Comparison of ENCODE assay signal across 21 mouse cellular contexts in the genomic region with DNA sequence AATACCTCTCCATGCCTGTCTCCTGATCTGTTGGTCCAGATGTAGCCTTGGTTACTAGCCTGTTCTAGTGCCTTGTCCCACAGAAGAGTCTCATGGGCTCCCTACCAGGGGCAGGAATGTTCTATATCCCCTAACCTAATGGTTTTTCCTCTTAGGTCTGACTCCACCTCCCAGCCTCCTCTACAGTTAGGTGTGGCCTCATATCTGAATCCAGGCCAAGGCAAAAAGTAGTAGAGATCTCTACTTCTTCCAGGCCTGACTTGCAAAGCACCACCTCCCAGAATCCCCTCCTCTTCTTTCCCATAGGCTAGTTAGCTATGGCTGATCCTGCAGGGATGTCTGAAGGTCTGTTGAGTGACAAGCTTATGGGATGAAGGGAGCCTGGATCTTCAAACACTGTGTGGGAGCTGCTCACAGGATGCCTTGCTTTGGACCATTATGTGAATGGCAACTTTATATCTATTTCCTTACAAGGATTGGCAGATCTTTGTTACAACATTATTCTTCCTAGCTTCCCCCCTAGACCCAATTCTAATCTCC. TPM values are rescaled to one million over a fixed set of nuclear protein-coding genes. Genes with fewer than 3 reads are reported as not detected.
A peak's percentile ranks its signal among the peaks of the same experiment; 100 is the strongest.
DNase-seq lines count a peak whose midpoint lies in the region; ATAC-seq and TF ChIP-seq lines count a peak whose summit lies in the region.
"Had no signal": no experiment of that assay in that cellular context is flagged by ENCODE, and none has a peak within 500 bp of the region (broad histone marks: within the 10 kb centered on the region; RNA-seq: fewer than 3 reads in every experiment).

No protein-coding gene starts in this region.

- no peak overlapping the region for H3K9ac ChIP-seq in heart, embryonic 12.5 days
- H3K9ac ChIP-seq in stomach, embryonic 16.5 days (ENCODE audit: low read length) = no peak overlapping the region
- no peak overlapping the region for H3K9ac ChIP-seq in stomach, postnatal 0 days (ENCODE audit: low read length)
- peak overlapping the region; percentile 58 for H3K9ac ChIP-seq in liver, embryonic 15.5 days
- H3K9ac ChIP-seq: forebrain, embryonic 12.5 days; heart, embryonic 13.5 days had no signal

- TF ChIP-seq CTCF in stomach, postnatal 0 days (IDR thresholded peaks at IDR 0.05; ENCODE audit: low read depth) = no peak

- TF ChIP-seq EP300 in stomach, postnatal 0 days (optimal IDR thresholded peaks at IDR 0.05) = no peak

- no peak for DNase-seq in heart, embryonic 10.5 days (ENCODE audit: low spot score)
- no peak for DNase-seq in stomach, postnatal 0 days (ENCODE audit: low spot score)
- DNase-seq in adrenal gland, postnatal 10 days = no peak
- DNase-seq in spleen, postnatal 14 days (ENCODE audit: low spot score in 2 of 2) = no peak
- no peak for DNase-seq in left cerebral cortex, postnatal 36 days (ENCODE audit: low spot score in 2 of 2)
- DNase-seq: adrenal gland, postnatal 25 days; cerebellum, adult 11-12 months; heart, postnatal 36 days; kidney, postnatal 36 days; thymus, adult 18-20 months; thymus, postnatal 4 days had no signal

- no peak overlapping the region for H3K4me2 ChIP-seq in heart, embryonic 12.5 days
- H3K4me2 ChIP-seq in stomach, embryonic 16.5 days (ENCODE audit: low read depth, low read length) = no peak overlapping the region
- no peak overlapping the region for H3K4me2 ChIP-seq in stomach, postnatal 0 days (replicated peaks; ENCODE audit: low read depth)
- H3K4me2 ChIP-seq in liver, embryonic 15.5 days = peak overlapping the region; percentile 54
- H3K4me2 ChIP-seq: forebrain, embryonic 12.5 days; heart, embryonic 13.5 days had no signal

- no peaks in the 10 kb centered on the region for H3K9me3 ChIP-seq in heart, embryonic 10.5 days
- no peaks in the 10 kb centered on the region for H3K9me3 ChIP-seq in heart, embryonic 12.5 days (replicated peaks)
- no peaks in the 10 kb centered on the region for H3K9me3 ChIP-seq in stomach, embryonic 16.5 days (replicated peaks; ENCODE audit: control insufficient read depth, low read length)
- no peaks in the 10 kb centered on the region for H3K9me3 ChIP-seq in stomach, postnatal 0 days (ENCODE audit: control insufficient read depth, low read length)
- no peaks in the 10 kb centered on the region for H3K9me3 ChIP-seq in liver, embryonic 15.5 days (replicated peaks)
- H3K9me3 ChIP-seq: forebrain, embryonic 12.5 days; heart, embryonic 13.5 days; limb, embryonic 10.5 days had no signal

- intact Hi-C loops in left cerebral cortex, postnatal 36 days (cut with DNase I) = loop anchor here (10.0 kb wide), 1 partner anchor 257 kb away; no protein-coding TSS in a partner anchor

- no peak for ATAC-seq in heart, embryonic 12.5 days (ENCODE audit: insufficient number of reproducible peaks, low FRiP score)
- ATAC-seq in stomach, embryonic 16.5 days (ENCODE audit: insufficient read depth, low FRiP score) = 0 out of 2 replicates have a peak, but pooled peaks have one; percentile 11
- no peak for ATAC-seq in stomach, postnatal 0 days (ENCODE audit: low FRiP score, low TSS enrichment)
- peak; percentile 20 for ATAC-seq in liver, embryonic 15.5 days (ENCODE audit: insufficient read depth)
- ATAC-seq: CD4-positive, CD25-positive, alpha-beta regulatory T cell, adult 4 months; intestine, embryonic 16.5 days had no signal

- H3K4me3 ChIP-seq in heart, embryonic 10.5 days = no peak overlapping the region
- no peak overlapping the region for H3K4me3 ChIP-seq in heart, embryonic 12.5 days
- no peak overlapping the region for H3K4me3 ChIP-seq in stomach, embryonic 16.5 days (replicated peaks; ENCODE audit: low read length)
- H3K4me3 ChIP-seq in stomach, postnatal 0 days (ENCODE audit: low read depth, low read length) = no peak overlapping the region
- no peak overlapping the region for H3K4me3 ChIP-seq in liver, embryonic 15.5 days (replicated peaks)
- H3K4me3 ChIP-seq: forebrain, embryonic 12.5 days; heart, embryonic 13.5 days; left cerebral cortex, adult 2 months; limb, embryonic 10.5 days had no signal

- H3K27ac ChIP-seq in heart, embryonic 10.5 days = peak overlapping the region; percentile 77
- no peak overlapping the region for H3K27ac ChIP-seq in heart, embryonic 12.5 days (ENCODE audit: poor library complexity, severe bottlenecking)
- H3K27ac ChIP-seq in stomach, embryonic 16.5 days (ENCODE audit: low read length) = no peak overlapping the region
- no peak overlapping the region for H3K27ac ChIP-seq in stomach, postnatal 0 days (replicated peaks)
- H3K27ac ChIP-seq in liver, embryonic 15.5 days (replicated peaks) = peak overlapping the region; percentile 100
- H3K27ac ChIP-seq: forebrain, embryonic 12.5 days; heart, embryonic 13.5 days; left cerebral cortex, adult 2 months; limb, embryonic 10.5 days had no signal

- 0 out of 2 replicates have a peak, but pooled peaks cover 4% of the 10 kb centered on the region for H3K27me3 ChIP-seq in heart, embryonic 10.5 days (ENCODE audit: insufficient read depth, poor library complexity, severe bottlenecking)
- H3K27me3 ChIP-seq in heart, embryonic 12.5 days (replicated peaks) = no peaks in the 10 kb centered on the region
- no peaks in the 10 kb centered on the region for H3K27me3 ChIP-seq in stomach, embryonic 16.5 days (ENCODE audit: control insufficient read depth, insufficient read depth, low read length)
- no peaks in the 10 kb centered on the region for H3K27me3 ChIP-seq in stomach, postnatal 0 days (ENCODE audit: control insufficient read depth, insufficient read depth, low read length)
- no peaks in the 10 kb centered on the region; the same call in 1 of the 2 replicates for H3K27me3 ChIP-seq in liver, embryonic 15.5 days
- H3K27me3 ChIP-seq: forebrain, embryonic 12.5 days; heart, embryonic 13.5 days had no signal

- no peaks in the 10 kb centered on the region for H3K36me3 ChIP-seq in heart, embryonic 10.5 days
- H3K36me3 ChIP-seq in heart, embryonic 12.5 days = no peaks in the 10 kb centered on the region
- H3K36me3 ChIP-seq in stomach, embryonic 16.5 days (ENCODE audit: control insufficient read depth, insufficient read depth, low read length) = no peaks in the 10 kb centered on the region
- no peaks in the 10 kb centered on the region for H3K36me3 ChIP-seq in stomach, postnatal 0 days (ENCODE audit: control insufficient read depth, insufficient read depth, low read length)
- no peaks in the 10 kb centered on the region for H3K36me3 ChIP-seq in liver, embryonic 15.5 days (replicated peaks)
- H3K36me3 ChIP-seq: forebrain, embryonic 12.5 days; heart, embryonic 13.5 days; limb, embryonic 10.5 days had no signal

- H3K4me1 ChIP-seq in heart, embryonic 10.5 days = peaks cover 53% of the 10 kb centered on the region
- H3K4me1 ChIP-seq in heart, embryonic 12.5 days (replicated peaks) = peaks cover 47% of the 10 kb centered on the region
- peaks cover 10% of the 10 kb centered on the region; the same call in 1 of the 2 replicates for H3K4me1 ChIP-seq in stomach, embryonic 16.5 days (ENCODE audit: control insufficient read depth, insufficient read depth, low read length)
- H3K4me1 ChIP-seq in stomach, postnatal 0 days (replicated peaks; ENCODE audit: control insufficient read depth, insufficient read depth) = no peaks in the 10 kb centered on the region; the same call in 1 of the 2 replicates
- H3K4me1 ChIP-seq in liver, embryonic 15.5 days (replicated peaks) = peaks cover 100% of the 10 kb centered on the region
- H3K4me1 ChIP-seq: limb, embryonic 10.5 days had no signal

RNA-seq across cellular contexts. Expression of gene Hipk2, which starts 36.2 kb away (rescaled TPM):
- polyA plus RNA-seq in heart, embryonic 10.5 days (2016; fragmentation: Nextera tagmentation; extraction: Ambion mirVana) = 15.9 and 20.1 TPM in 2 replicates
- polyA plus RNA-seq in heart, embryonic 12.5 days (2016; fragmentation: Nextera tagmentation; extraction: Ambion mirVana) = 12.5 and 15.2 TPM in 2 replicates
- 21.5 and 21.6 TPM in 2 replicates for polyA plus RNA-seq in stomach, embryonic 16.5 days (2015; fragmentation: Nextera tagmentation; extraction: Ambion mirVana)
- 13.7 and 13.9 TPM in 2 replicates for polyA plus RNA-seq in stomach, postnatal 0 days (2015; fragmentation: Nextera tagmentation; extraction: Ambion mirVana)
- polyA plus RNA-seq in liver, embryonic 15.5 days (2015; fragmentation: Nextera tagmentation; extraction: Ambion mirVana) = 18.0 and 23.4 TPM in 2 replicates
- total RNA-seq in adrenal gland, postnatal 10 days (2021) = 10 to 100 TPM; 72.8 to 88.4 TPM
- total RNA-seq in left cerebral cortex, postnatal 36 days (2021) = 10 to 100 TPM; 52.4 to 60.9 TPM

RNA-seq across cellular contexts. Expression of gene Tbxas1, which starts 37.0 kb away (rescaled TPM):
- polyA plus RNA-seq in heart, embryonic 10.5 days (2016; fragmentation: Nextera tagmentation; extraction: Ambion mirVana) = 1.4 and 1.5 TPM in 2 replicates
- polyA plus RNA-seq in heart, embryonic 12.5 days (2016; fragmentation: Nextera tagmentation; extraction: Ambion mirVana) = 3.4 and 4.0 TPM in 2 replicates
- 4.4 TPM in 2 replicates for polyA plus RNA-seq in stomach, embryonic 16.5 days (2015; fragmentation: Nextera tagmentation; extraction: Ambion mirVana)
- 1.9 and 2.0 TPM in 2 replicates for polyA plus RNA-seq in stomach, postnatal 0 days (2015; fragmentation: Nextera tagmentation; extraction: Ambion mirVana)
- polyA plus RNA-seq in liver, embryonic 15.5 days (2015; fragmentation: Nextera tagmentation; extraction: Ambion mirVana) = 9.0 and 10.4 TPM in 2 replicates
- total RNA-seq in adrenal gland, postnatal 10 days (2021) = 1 to 10 TPM; 3.1 to 3.7 TPM
- 1 to 10 TPM; 2.3 TPM for total RNA-seq in left cerebral cortex, postnatal 36 days (2021)
- total RNA-seq: ES-E14 had no signal

Comparison
In these comparisons a context has a peak if more than half of its experiments do, and no peak if none do; other contexts are left out.
1. H3K27ac ChIP-seq: peak in heart, embryonic 10.5 days (single experiment) and liver, embryonic 15.5 days (single experiment); none in heart, embryonic 12.5 days (single experiment), stomach, embryonic 16.5 days (single experiment) and stomach, postnatal 0 days (single experiment).
2. ATAC-seq: peak in stomach, embryonic 16.5 days (single experiment) and liver, embryonic 15.5 days (single experiment); none in heart, embryonic 12.5 days (single experiment) and stomach, postnatal 0 days (single experiment).